Mouse (Mus musculus): ENCODE results near the gene Tuba1b. TPM values are rescaled to one million over a fixed set of nuclear protein-coding genes. Genes with fewer than 3 reads are reported as not detected.

Tuba1b gene
- polyA plus RNA-seq, 1 experiment from 2014 or later = 903 TPM

DNA sequence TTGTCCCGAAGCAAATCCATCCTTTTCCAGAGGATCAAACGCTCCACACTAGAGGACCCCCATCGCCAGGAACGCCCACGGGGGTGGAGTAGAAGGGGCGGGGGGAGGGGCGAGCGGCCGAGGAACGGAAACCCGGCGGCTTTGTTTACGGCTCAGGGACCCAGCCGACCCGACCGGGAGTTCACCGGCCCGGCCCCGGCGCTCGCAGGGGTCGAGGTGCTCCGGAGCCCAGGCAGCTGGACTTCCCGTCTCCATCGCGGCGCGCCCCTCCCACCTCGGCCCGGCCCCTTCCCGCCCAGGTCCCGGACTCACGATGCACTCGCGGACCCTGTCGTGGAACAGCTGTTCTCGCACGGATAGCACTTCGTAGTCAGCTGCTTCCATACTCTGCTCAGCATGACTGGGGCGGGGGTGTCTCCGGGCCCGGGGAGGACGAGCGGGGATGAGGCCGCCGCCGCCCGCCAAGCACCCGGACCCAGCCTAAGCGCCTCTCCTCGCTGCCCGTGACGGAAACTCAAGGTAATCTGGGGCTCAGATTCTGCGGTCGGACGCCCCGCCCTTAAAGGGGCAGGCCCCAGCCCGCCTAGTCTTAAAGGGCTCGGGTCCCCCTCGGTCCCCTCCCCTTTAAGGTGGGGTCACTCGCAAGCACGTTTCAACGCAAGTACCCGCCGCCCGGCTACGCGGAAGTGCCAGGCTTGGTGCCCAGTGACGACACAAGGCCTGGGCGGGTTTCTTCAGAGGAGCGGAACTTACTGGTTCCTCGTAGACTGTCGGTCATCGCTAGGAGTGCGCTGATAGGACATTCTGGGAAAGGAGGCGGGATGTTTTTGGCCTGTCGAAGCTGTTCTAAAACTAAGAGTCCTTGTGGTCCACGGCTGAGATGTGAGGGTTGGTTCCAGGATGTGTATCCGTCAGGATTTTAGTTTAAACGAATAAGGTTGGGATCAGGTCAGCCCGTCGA is 16.5 kb downstream of the Tuba1b start, which contains the start of gene Lmbr1l:
TSS of gene Lmbr1l (minus strand) at position 694 of the 961 bp plus-strand sequence.
- peak; percentile 99 for DNase-seq (ENCODE audit: low spot score)
- H3K27ac ChIP-seq = peak within 1 kb of the TSS; percentile 97
- peak within 1 kb of the TSS; percentile 73 for H3K4me2 ChIP-seq (ENCODE audit: low read length)
- WGBS = under 1% methylated on average over 82 of the region's 82 CpGs
- no peaks in the 10 kb centered on the region for H3K9me3 ChIP-seq (replicated peaks; ENCODE audit: low read length)
- peaks cover 10% of the 10 kb centered on the region; the same call in 1 of the 2 replicates for H3K36me3 ChIP-seq (ENCODE audit: insufficient read depth, low read length)
- TF ChIP-seq CTCF (IDR thresholded peaks at IDR 0.05; ENCODE audit: low read depth) = no peak
- ATAC-seq (replicated peaks; ENCODE audit: low FRiP score, low read depth) = peak; percentile 98
- H3K4me1 ChIP-seq (replicated peaks; ENCODE audit: insufficient read depth, low read length) = peaks cover 8% of the 10 kb centered on the region; the same call in 1 of the 2 replicates
- H3K9ac ChIP-seq (ENCODE audit: low read depth, low read length) = peak within 1 kb of the TSS; percentile 88
- peak within 1 kb of the TSS; percentile 88 for H3K4me3 ChIP-seq (replicated peaks; ENCODE audit: low read depth, low read length)
- no peaks in the 10 kb centered on the region for H3K27me3 ChIP-seq (ENCODE audit: insufficient read depth, low read length)

DNA sequence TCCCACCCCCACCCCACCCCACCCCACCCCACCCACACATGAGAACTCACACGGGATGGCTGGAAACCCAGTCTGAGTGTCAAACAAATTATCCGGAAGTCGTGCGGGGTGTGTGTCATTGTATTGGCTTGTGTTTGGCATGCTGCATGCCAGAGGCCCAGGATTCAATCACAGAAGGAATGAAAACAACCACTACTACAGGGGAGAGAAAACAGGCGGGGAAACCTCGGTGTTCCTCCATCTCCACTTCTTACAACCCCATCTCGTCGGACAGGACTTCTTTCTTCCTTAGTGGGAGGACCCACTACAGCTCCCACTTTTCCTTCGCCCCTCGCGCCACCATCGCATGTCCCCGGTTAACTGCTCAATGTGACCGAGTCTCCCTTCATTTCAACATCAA is 17.3 kb downstream of the Tuba1b start:
- peak; percentile 37 for DNase-seq (ENCODE audit: low spot score)
- Histone ChIP-seq H3K4me2 (ENCODE audit: low read length) (peak overlapping the region; percentile 73), H3K27ac (peak overlapping the region; percentile 97), H3K36me3 (ENCODE audit: insufficient read depth, low read length) (peaks cover 17% of the 10 kb centered on the region; the same call in 1 of the 2 replicates), H3K9ac (ENCODE audit: low read depth, low read length) (peak overlapping the region; percentile 88), H3K4me3 (replicated peaks; ENCODE audit: low read depth, low read length) (peak overlapping the region; percentile 88), H3K9me3 (replicated peaks; ENCODE audit: low read length) (no peaks in the 10 kb centered on the region), H3K4me1 (replicated peaks; ENCODE audit: insufficient read depth, low read length) (peaks cover 8% of the 10 kb centered on the region; the same call in 1 of the 2 replicates), H3K27me3 (ENCODE audit: insufficient read depth, low read length) (no peaks in the 10 kb centered on the region)
- no peak for TF ChIP-seq CTCF (IDR thresholded peaks at IDR 0.05; ENCODE audit: low read depth)
- WGBS = under 1% methylated on average over 14 of the region's 14 CpGs
- no peak for ATAC-seq (replicated peaks; ENCODE audit: low FRiP score, low read depth)

DNA sequence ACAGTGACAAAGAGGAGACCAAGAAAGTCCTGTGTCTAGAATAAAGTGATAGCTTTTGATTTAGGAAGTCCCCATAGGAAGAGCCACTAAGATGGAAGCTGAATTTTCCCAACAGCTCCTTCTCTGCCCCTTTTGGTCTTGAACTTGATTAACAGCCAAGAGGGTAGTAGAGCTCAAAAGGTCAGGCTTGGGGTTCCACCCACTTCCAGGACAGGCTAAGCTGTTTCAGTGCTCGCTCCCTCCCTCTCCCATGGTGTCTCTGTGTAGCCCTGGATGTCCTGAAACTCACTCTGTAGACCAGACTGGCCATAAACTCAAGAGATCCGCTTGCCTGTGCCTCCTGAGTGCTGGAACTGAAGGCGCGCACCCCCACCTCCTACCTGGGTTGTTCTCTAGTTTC is 18.3 kb downstream of the Tuba1b start:
- H3K4me3 ChIP-seq (replicated peaks; ENCODE audit: low read depth, low read length) = no peak overlapping the region
- ATAC-seq (replicated peaks; ENCODE audit: low FRiP score, low read depth) = no peak
- DNase-seq (ENCODE audit: low spot score) = no peak

DNA sequence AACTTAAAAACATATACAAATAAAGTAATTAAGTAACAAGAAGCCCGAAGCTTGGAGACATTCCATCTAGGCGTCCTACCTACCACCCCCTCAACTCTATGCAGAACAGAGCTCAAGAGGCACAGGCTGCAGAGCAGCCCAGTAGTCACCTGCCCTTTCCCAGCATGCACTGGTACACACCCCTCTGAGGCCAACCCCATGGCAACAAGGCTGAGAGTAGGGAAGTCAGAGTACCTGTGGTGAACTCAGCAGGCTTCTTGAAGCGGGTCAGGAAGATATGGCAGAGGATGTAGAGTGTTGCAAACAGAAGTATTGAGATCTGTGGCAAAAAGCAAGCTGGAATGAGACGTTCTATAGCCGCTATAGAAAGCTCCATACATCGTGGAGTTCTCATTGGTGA is 19.5 kb downstream of the Tuba1b start:
- no peak for ATAC-seq (replicated peaks; ENCODE audit: low FRiP score, low read depth)
- Histone ChIP-seq H3K27me3 (ENCODE audit: insufficient read depth, low read length) (no peaks in the 10 kb centered on the region), H3K4me3 (replicated peaks; ENCODE audit: low read depth, low read length) (no peak overlapping the region), H3K27ac (no peak overlapping the region), H3K9ac (ENCODE audit: low read depth, low read length) (no peak overlapping the region), H3K36me3 (ENCODE audit: insufficient read depth, low read length) (peaks cover 33% of the 10 kb centered on the region), H3K9me3 (replicated peaks; ENCODE audit: low read length) (no peaks in the 10 kb centered on the region), H3K4me1 (replicated peaks; ENCODE audit: insufficient read depth, low read length) (peaks cover 8% of the 10 kb centered on the region; the same call in 1 of the 2 replicates), H3K4me2 (ENCODE audit: low read length) (no peak overlapping the region)
- TF ChIP-seq CTCF (IDR thresholded peaks at IDR 0.05; ENCODE audit: low read depth) = no peak
- no peak for DNase-seq (ENCODE audit: low spot score)
- WGBS = 91% methylated on average over 6 of the region's 6 CpGs

More for the DNA sequence above, 18.3 kb downstream of the Tuba1b start:
- peak overlapping the region; percentile 73; the same call in 1 of the 2 replicates for H3K4me2 ChIP-seq (ENCODE audit: low read length)
- H3K9me3 ChIP-seq (replicated peaks; ENCODE audit: low read length) = no peaks in the 10 kb centered on the region
- H3K9ac ChIP-seq (ENCODE audit: low read depth, low read length) = no peak overlapping the region
- TF ChIP-seq CTCF (IDR thresholded peaks at IDR 0.05; ENCODE audit: low read depth) = no peak
- peaks cover 8% of the 10 kb centered on the region; the same call in 1 of the 2 replicates for H3K4me1 ChIP-seq (replicated peaks; ENCODE audit: insufficient read depth, low read length)
- no peaks in the 10 kb centered on the region for H3K27me3 ChIP-seq (ENCODE audit: insufficient read depth, low read length)
- peaks cover 28% of the 10 kb centered on the region for H3K36me3 ChIP-seq (ENCODE audit: insufficient read depth, low read length)
- WGBS = 74% methylated on average over 4 of the region's 4 CpGs
- H3K27ac ChIP-seq = no peak overlapping the region

DNA sequence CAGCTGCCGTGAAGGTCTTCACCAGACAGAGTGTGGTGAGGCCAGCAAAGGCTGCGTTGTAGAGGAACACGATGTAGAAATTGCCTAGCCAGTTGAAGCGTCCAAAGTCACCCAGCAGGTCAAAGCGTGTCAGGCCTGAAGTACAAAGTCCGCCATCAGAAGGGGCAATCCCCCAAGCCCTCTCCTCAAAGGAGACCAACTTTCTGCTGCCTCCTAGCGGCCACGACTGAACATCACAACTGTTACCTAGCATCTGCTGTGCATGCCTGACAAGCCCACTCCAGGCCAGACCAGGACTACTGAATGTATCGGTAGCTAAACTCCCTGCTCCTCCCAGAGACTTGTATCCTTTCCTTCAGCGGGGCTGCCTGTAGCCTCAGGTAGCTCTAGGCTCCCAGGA is 29.7 kb downstream of the Tuba1b start:
- peak; percentile 71 for TF ChIP-seq CTCF (IDR thresholded peaks at IDR 0.05; ENCODE audit: low read depth)
- Histone ChIP-seq H3K27me3 (ENCODE audit: insufficient read depth, low read length) (no peaks in the 10 kb centered on the region), H3K4me3 (replicated peaks; ENCODE audit: low read depth, low read length) (no peak overlapping the region), H3K27ac (no peak overlapping the region), H3K9me3 (replicated peaks; ENCODE audit: low read length) (no peaks in the 10 kb centered on the region), H3K9ac (ENCODE audit: low read depth, low read length) (no peak overlapping the region), H3K4me1 (replicated peaks; ENCODE audit: insufficient read depth, low read length) (no peaks in the 10 kb centered on the region), H3K36me3 (ENCODE audit: insufficient read depth, low read length) (peaks cover 23% of the 10 kb centered on the region), H3K4me2 (ENCODE audit: low read length) (no peak overlapping the region)
- 0 out of 2 replicates have a peak, but pooled peaks have one; percentile 27 for ATAC-seq (replicated peaks; ENCODE audit: low FRiP score, low read depth)
- WGBS = 29% methylated on average over 10 of the region's 10 CpGs
- peak; percentile 58 for DNase-seq (ENCODE audit: low spot score)

DNA sequence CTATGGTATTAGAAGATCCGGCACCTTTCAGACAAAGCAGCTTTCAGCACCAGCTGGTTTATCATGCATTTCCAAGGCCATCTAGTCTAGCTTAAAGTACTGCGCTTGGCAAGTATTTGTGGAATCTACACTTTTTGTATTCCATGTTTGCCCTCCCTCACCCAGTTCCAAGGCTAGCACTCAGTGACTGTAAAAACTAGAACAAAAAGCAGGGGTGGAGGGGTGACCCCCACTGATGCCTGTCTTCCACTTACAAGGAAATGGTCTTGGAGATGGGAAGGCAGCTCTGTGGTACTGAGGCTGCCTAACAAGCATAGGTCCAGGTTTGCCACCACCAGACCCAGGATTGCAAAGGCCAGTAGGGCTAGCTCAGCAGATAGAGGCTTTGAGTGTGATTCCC is 31.8 kb downstream of the Tuba1b start:
- peaks cover 11% of the 10 kb centered on the region for H3K36me3 ChIP-seq (ENCODE audit: insufficient read depth, low read length)
- ATAC-seq (replicated peaks; ENCODE audit: low FRiP score, low read depth) (no peak), DNase-seq (ENCODE audit: low spot score) (no peak)
- H3K9me3 ChIP-seq (replicated peaks; ENCODE audit: low read length) = no peaks in the 10 kb centered on the region
- no peak overlapping the region for H3K4me2 ChIP-seq (ENCODE audit: low read length)
- TF ChIP-seq CTCF (IDR thresholded peaks at IDR 0.05; ENCODE audit: low read depth) = no peak
- no peak overlapping the region for H3K9ac ChIP-seq (ENCODE audit: low read depth, low read length)
- 85% methylated on average over 2 of the region's 2 CpGs for WGBS
- H3K4me3 ChIP-seq (replicated peaks; ENCODE audit: low read depth, low read length) = no peak overlapping the region
- H3K27me3 ChIP-seq (ENCODE audit: insufficient read depth, low read length) = peaks cover 14% of the 10 kb centered on the region; the same call in 1 of the 2 replicates
- H3K27ac ChIP-seq = no peak overlapping the region
- H3K4me1 ChIP-seq (replicated peaks; ENCODE audit: insufficient read depth, low read length) = peaks cover 10% of the 10 kb centered on the region

Measured in kidney, postnatal 0 days (tissue).